Mouse (Mus musculus) layer of hippocampus, postnatal 10 days (tissue): ENCODE measurements around the gene Ccdc187. TPM values are rescaled to one million over a fixed set of nuclear protein-coding genes. Genes with fewer than 3 reads are reported as not detected.

Experiments
- DNase-seq, 2 experiments: peaks; one replicate each; pipeline ENCODE4 v3.0.0; 2021; ENCODE audit warnings: low spot score in 2 of 2
- total RNA-seq, 2 experiments: library from RNA; stranded (reverse); gene quantifications; 2 replicates each; pipeline ENCODE4 v1.2.3; 2021

Ccdc187 gene
- total RNA-seq, 2 experiments from 2014 or later = 0.78 to 1.1 TPM

- no peak for DNase-seq
Observed at GRCm38 (mm10) chr2:26225242-26225641, 69.1 kb downstream of the Ccdc187 start.

DNA sequence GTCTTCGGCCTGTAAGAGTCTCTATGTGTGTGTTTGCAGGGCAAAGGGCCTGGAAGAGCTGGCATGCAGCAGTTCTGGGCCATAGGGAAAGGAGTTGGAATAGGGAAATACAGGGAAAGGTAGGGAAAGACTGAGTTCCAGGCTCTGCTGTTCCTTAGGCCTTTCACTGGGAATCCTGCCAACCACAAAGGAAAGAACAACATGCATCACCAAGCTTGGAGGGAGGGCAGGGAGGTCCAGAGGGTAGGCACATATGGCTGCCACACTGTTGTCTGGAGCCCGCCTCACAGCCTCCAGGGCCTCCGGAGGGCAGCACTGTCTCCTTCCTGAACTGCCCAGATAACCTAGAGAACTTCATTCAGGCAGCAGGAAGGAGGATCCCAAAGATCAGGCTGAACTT, 70.4 kb downstream of the Ccdc187 start:
- DNase-seq = no peak

DNA sequence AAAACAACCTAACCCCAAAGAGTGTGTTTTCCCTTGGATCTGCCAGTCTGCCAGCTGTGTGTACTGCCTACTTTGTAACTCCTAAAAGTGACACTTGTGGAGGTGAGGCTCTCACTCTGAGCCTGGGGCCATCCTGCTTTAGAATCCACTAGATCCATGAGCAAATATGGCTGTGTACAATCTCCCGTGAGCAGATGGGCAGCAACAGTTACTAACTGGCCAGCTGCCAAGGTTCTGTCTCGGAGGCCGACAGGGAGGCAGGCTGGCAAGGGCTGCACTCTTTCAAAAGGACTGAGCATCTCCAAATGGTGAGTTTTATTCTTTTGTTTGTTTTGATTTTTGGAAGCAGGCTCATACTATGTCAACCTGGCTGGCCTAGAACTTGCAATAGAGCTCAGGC, 79.8 kb downstream of the Ccdc187 start:
- DNase-seq = peak in 1 of 2 experiments; percentile 36

- DNase-seq = no peak
Observed at GRCm38 (mm10) chr2:26209566-26209965, 84.8 kb downstream of the Ccdc187 start.

GRCm38 (mm10) chr2:26208126-26208789, 86.1 kb downstream of the Ccdc187 start, which contains the start of gene Lhx3:
TSS of gene Lhx3 (minus strand) at chr2:26208289.
- peak; percentile 74 to 79 for DNase-seq

DNA sequence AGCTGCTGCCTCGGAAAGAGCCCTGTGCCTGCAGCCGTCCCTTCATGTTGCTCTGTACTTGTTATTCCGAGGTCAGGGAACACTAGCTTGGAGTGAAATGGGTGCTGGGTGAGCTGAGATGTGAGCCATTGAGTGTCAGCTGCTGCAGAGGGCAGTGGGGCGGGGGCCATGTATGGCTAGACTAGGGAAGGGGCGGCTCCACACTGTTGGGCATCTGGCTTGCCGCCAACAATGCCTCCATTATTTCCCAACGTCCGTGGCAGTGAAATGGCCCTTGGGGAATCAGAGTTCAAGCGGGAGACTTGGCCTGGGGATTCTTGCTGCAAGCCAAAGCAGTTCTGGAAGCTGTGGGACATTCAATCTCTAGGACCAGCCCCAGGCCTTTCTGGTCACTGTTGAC, 86.8 kb downstream of the Ccdc187 start:
- DNase-seq = no peak

GRCm38 (mm10) chr2:26205761-26206160, 88.6 kb downstream of the Ccdc187 start:
- DNase-seq = no peak

DNA sequence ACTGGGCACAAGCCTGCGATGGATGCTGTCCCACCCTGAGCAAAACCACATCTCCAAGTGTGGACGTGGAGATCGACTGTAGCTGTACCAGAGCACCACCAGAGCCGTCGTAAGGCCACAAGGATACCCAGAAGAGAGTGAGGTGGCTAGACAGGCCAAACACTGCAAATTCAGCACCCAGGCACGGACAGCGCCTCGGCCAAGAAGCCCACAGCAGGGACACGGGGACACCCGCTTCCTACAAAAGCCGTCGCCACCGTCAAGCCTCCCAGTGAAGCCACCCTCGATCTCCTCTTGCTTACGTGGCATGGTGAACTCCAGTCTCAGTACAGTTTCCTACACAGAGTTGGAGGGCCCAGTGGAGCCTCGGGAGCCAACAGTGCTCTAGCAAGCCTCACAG, 89.2 kb downstream of the Ccdc187 start:
- DNase-seq = peak in 1 of 2 experiments; percentile 31

GRCm38 (mm10) chr2:26202849-26203475, 91.4 kb downstream of the Ccdc187 start:
- DNase-seq = peak in 1 of 2 experiments; percentile 17

GRCm38 (mm10) chr2:26201926-26202848, 92.2 kb downstream of the Ccdc187 start:
- no peak for DNase-seq

DNA sequence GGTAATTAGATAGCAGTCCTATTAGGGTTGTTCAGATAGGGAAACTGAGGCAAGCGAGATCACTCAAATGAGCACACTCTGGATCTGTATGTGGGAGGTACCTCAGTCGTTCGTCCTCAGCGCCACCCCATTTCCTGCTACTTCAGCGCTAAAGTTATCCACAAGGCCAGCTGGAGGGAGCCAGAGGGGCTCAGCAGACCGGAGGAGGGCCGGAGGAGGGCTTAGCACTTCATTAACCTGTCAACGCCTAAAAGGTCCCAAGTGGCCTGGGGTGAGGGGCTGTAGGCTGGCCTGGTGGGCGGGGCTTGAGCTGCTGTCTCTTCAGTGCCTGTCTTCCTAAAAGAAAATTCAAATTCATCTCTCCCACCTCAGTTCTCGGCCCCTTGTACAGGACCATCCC, 95.9 kb downstream of the Ccdc187 start:
- DNase-seq = no peak

DNA sequence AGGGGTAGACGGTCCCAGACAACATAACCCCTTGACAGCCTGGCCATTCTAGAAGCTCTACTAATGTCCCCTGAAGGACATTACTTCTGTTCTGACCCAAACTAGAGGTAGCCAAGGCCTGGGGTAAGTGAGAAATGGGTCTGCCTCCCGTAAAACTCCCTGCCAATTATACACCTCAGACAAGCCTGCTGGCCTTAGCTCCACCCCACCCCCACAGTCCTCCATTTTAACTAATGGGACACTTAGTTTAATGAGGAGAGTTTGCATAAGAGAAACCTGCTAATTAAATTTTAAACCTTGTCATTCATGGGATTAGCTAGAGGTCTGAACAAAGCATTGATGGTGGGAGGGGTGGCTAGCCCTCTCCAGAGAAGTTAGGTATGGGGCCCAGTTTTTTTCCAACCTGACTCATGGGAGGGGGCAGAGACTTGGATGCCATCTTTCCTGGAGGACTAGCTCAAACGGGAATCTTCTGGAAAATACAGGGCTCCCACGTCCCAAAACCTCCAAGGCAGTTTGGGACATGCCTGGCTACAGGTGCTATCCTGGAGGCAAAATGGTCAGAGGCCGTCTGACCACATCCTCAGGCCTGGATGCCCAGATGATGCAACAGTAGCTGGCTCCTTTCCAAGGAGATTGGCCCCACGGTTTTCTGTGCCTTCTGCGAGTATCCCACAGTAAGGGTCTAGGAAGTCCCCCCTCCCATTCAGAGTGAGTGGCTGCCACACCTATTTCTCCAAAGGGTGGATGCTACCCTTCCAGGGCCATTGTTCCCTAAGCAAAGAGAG, 99.6 kb downstream of the Ccdc187 start:
- DNase-seq = no peak

Other genes with a start within 250 kb of the Ccdc187 start
- gene Nacc2, start 171.3 kb downstream of the Ccdc187 start, total RNA-seq = 10 to 100 TPM; 42.8 to 46.3 TPM
- not detected for gene Lhx3, start 86.3 kb downstream of the Ccdc187 start, total RNA-seq
- 10 to 100 TPM; 18.6 to 19.1 TPM for gene Qsox2, start 57.0 kb downstream of the Ccdc187 start, total RNA-seq
- gene Gpsm1, start 21.0 kb upstream of the Ccdc187 start, total RNA-seq = 10 to 100 TPM; 83.7 to 84.2 TPM
- 10 to 100 TPM; 26.6 to 27.1 TPM for gene Dnlz, start 57.6 kb upstream of the Ccdc187 start, total RNA-seq
- 1 to 10 TPM; 2.0 to 2.6 TPM for gene Card9, start 66.4 kb upstream of the Ccdc187 start, total RNA-seq
- 10 to 100 TPM; 80.5 to 89.7 TPM for gene Snapc4, start 86.1 kb upstream of the Ccdc187 start, total RNA-seq
- gene Entr1, start 94.8 kb upstream of the Ccdc187 start, total RNA-seq = 100 to 1,000 TPM; 176 TPM
- 100 to 1,000 TPM; 111 to 112 TPM for gene Pmpca, start 94.8 kb upstream of the Ccdc187 start, total RNA-seq
- 10 to 100 TPM; 17.2 to 21.0 TPM for gene Inpp5e, start 114.6 kb upstream of the Ccdc187 start, total RNA-seq
- 10 to 100 TPM; 43.9 to 46.1 TPM for gene Sec16a, start 150.7 kb upstream of the Ccdc187 start, total RNA-seq
- 10 to 100 TPM; 43.9 to 46.7 TPM for gene Notch1, start 222.1 kb upstream of the Ccdc187 start, total RNA-seq